Comparison of ENCODE assay signal across 27 mouse cellular contexts in the genomic region with DNA sequence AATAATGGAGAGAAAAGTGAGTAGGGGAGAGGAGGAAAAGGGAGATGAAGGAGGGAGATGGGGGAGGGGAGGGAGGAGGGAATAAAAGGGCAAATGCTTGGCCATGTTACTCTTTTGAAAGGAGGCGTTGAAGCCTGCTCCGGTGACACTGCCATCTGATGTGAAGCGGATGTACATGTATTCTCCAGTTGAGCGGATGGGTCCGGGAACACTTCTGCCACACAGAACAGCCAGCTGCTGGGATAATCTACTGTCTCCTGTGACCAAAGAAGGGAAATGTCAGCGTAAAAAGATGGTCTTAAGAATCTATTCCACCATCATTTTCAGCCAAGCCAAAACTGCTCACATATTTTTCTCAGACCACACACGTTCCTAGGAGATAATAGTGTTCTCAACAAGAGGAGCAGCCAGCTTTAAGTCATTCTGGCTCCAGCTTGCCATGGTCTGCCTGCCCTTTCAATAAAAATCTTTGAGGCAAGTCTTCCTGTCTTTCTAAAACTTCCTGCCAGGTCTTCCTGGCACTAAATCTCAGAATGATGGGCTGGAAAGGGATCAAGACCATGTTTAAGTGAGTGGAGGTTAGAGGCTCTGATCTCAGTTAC.
DNase-seq lines count a peak whose midpoint lies in the region; ATAC-seq and TF ChIP-seq lines count a peak whose summit lies in the region.
"Had no signal": no experiment of that assay in that cellular context is flagged by ENCODE, and none has a peak within 500 bp of the region (broad histone marks: within the 10 kb centered on the region; RNA-seq: fewer than 3 reads in every experiment).

No protein-coding gene starts in this region.

- TF ChIP-seq POLR2A in brain, embryonic 14.5 days (IDR thresholded peaks at IDR 0.05; ENCODE audit: borderline replicate concordance, extremely low read depth, insufficient read depth, insufficient read length, poor library complexity, severe bottlenecking), result no peak

- H3K36me3 ChIP-seq in hindbrain, postnatal 0 days (ENCODE audit: insufficient read depth, low read length), result no peaks in the 10 kb centered on the region
- no peaks in the 10 kb centered on the region for H3K36me3 ChIP-seq in hindbrain, embryonic 11.5 days (ENCODE audit: control insufficient read depth, insufficient read depth, low read length)
- H3K36me3 ChIP-seq in lung, embryonic 16.5 days (ENCODE audit: control insufficient read depth, insufficient read depth, low read length), result no peaks in the 10 kb centered on the region
- H3K36me3 ChIP-seq: hindbrain, embryonic 13.5 days; limb, embryonic 12.5 days; liver, embryonic 15.5 days; neural tube, embryonic 12.5 days had no signal

- no peaks in the 10 kb centered on the region for H3K9me3 ChIP-seq in hindbrain, postnatal 0 days (ENCODE audit: low read length)
- H3K9me3 ChIP-seq in hindbrain, embryonic 11.5 days (ENCODE audit: control insufficient read depth, low read length), result no peaks in the 10 kb centered on the region
- H3K9me3 ChIP-seq in lung, embryonic 16.5 days (ENCODE audit: control insufficient read depth, low read length), result no peaks in the 10 kb centered on the region
- H3K9me3 ChIP-seq: forebrain, embryonic 13.5 days; hindbrain, embryonic 13.5 days; limb, embryonic 12.5 days; liver, embryonic 15.5 days; neural tube, embryonic 12.5 days had no signal

- H3K4me2 ChIP-seq in hindbrain, postnatal 0 days (ENCODE audit: low read depth, low read length), result no peak overlapping the region
- no peak overlapping the region for H3K4me2 ChIP-seq in hindbrain, embryonic 11.5 days (replicated peaks; ENCODE audit: low read depth, low read length)
- no peak overlapping the region for H3K4me2 ChIP-seq in lung, embryonic 16.5 days (ENCODE audit: low read depth, low read length)
- H3K4me2 ChIP-seq: forebrain, embryonic 13.5 days; heart, embryonic 11.5 days; hindbrain, embryonic 13.5 days; limb, embryonic 12.5 days; liver, embryonic 15.5 days; neural tube, embryonic 12.5 days had no signal

- no peaks in the 10 kb centered on the region for H3K27me3 ChIP-seq in hindbrain, postnatal 0 days (ENCODE audit: insufficient read depth, low read length)
- H3K27me3 ChIP-seq in hindbrain, embryonic 11.5 days (ENCODE audit: control insufficient read depth, insufficient read depth, low read length), result no peaks in the 10 kb centered on the region
- no peaks in the 10 kb centered on the region for H3K27me3 ChIP-seq in lung, embryonic 16.5 days (ENCODE audit: control insufficient read depth, insufficient read depth, low read depth, low read length)
- H3K27me3 ChIP-seq: CH12.LX; forebrain, embryonic 13.5 days; hindbrain, embryonic 13.5 days; limb, embryonic 12.5 days; liver, embryonic 15.5 days; neural tube, embryonic 12.5 days had no signal

- WGBS in hindbrain, postnatal 0 days, result 29% methylated on average over 7 of the region's 7 CpGs
- 59% methylated on average over 7 of the region's 7 CpGs for WGBS in hindbrain, embryonic 11.5 days
- WGBS in lung, embryonic 16.5 days, result 45% methylated on average over 7 of the region's 7 CpGs

- ATAC-seq in hindbrain, postnatal 0 days, result peak; percentile 78
- no peak for ATAC-seq in hindbrain, embryonic 11.5 days (ENCODE audit: low FRiP score)
- 0 out of 2 replicates have a peak, but pooled peaks have one; percentile 49 for ATAC-seq in lung, embryonic 16.5 days (ENCODE audit: low read depth)
- ATAC-seq: activated CD4-positive, CD25-positive, alpha-beta regulatory T cell, adult 4 months; forebrain, embryonic 13.5 days; intestine, postnatal 0 days had no signal

- H3K4me1 ChIP-seq in hindbrain, postnatal 0 days (ENCODE audit: insufficient read depth, low read length), result no peaks in the 10 kb centered on the region
- H3K4me1 ChIP-seq in hindbrain, embryonic 11.5 days (replicated peaks; ENCODE audit: control insufficient read depth, insufficient read depth, low read length), result no peaks in the 10 kb centered on the region
- 0 out of 2 replicates have a peak, but pooled peaks cover 2% of the 10 kb centered on the region for H3K4me1 ChIP-seq in lung, embryonic 16.5 days (replicated peaks; ENCODE audit: control insufficient read depth, insufficient read depth, low read length)
- H3K4me1 ChIP-seq: forebrain, embryonic 13.5 days; hindbrain, embryonic 13.5 days; limb, embryonic 12.5 days; liver, embryonic 15.5 days; neural tube, embryonic 12.5 days had no signal

- no peak overlapping the region for H3K27ac ChIP-seq in hindbrain, postnatal 0 days
- H3K27ac ChIP-seq in hindbrain, embryonic 11.5 days (ENCODE audit: low read depth, low read length), result no peak overlapping the region
- H3K27ac ChIP-seq in lung, embryonic 16.5 days (ENCODE audit: low read length), result peak overlapping the region; percentile 6
- H3K27ac ChIP-seq: forebrain, embryonic 13.5 days; hindbrain, embryonic 13.5 days; left cerebral cortex, adult 2 months; limb, embryonic 12.5 days; liver, embryonic 15.5 days; neural tube, embryonic 12.5 days had no signal

- no peak overlapping the region for H3K4me3 ChIP-seq in hindbrain, postnatal 0 days (ENCODE audit: low read length)
- no peak overlapping the region for H3K4me3 ChIP-seq in hindbrain, embryonic 11.5 days (ENCODE audit: low read depth, low read length)
- no peak overlapping the region for H3K4me3 ChIP-seq in lung, embryonic 16.5 days (ENCODE audit: low read length)
- H3K4me3 ChIP-seq: forebrain, embryonic 13.5 days; hindbrain, embryonic 13.5 days; left cerebral cortex, adult 2 months; limb, embryonic 12.5 days; liver, embryonic 15.5 days; neural tube, embryonic 12.5 days had no signal

- no peak overlapping the region for H3K9ac ChIP-seq in hindbrain, postnatal 0 days (replicated peaks; ENCODE audit: low read length)
- H3K9ac ChIP-seq in hindbrain, embryonic 11.5 days (ENCODE audit: low read depth, low read length), result no peak overlapping the region
- H3K9ac ChIP-seq in lung, embryonic 16.5 days (ENCODE audit: low read length), result no peak overlapping the region
- H3K9ac ChIP-seq: forebrain, embryonic 13.5 days; hindbrain, embryonic 13.5 days; limb, embryonic 12.5 days; liver, embryonic 15.5 days; neural tube, embryonic 12.5 days had no signal

- peak; percentile 28 for DNase-seq in hindbrain, postnatal 0 days (ENCODE audit: low spot score)
- DNase-seq in hindbrain, embryonic 11.5 days (ENCODE audit: low spot score), result no peak
- no peak for DNase-seq in lung, postnatal 36 days
- DNase-seq in brain, embryonic 14.5 days (ENCODE audit: low read depth), result peak; percentile 15
- DNase-seq in kidney, postnatal 10 days, result peak; percentile 43
- no peak for DNase-seq in ovary, postnatal 14 days (ENCODE audit: low spot score)
- no peak for DNase-seq in heart, adult 8-10 months (ENCODE audit: low spot score)
- DNase-seq: adrenal gland, adult 2 months; adrenal gland, postnatal 36 days; cerebellum, adult 9-10 months; cerebellum, postnatal 36 days; gastrocnemius, postnatal 14 days; heart, postnatal 36 days; midbrain, embryonic 14.5 days; right cerebral cortex, postnatal 25 days; thymus, postnatal 14 days had no signal

- no peak for TF ChIP-seq CTCF in hindbrain, postnatal 0 days (IDR thresholded peaks at IDR 0.05; ENCODE audit: low read depth)
- no peak for TF ChIP-seq CTCF in brain, embryonic 14.5 days (IDR thresholded peaks at IDR 0.05; ENCODE audit: borderline replicate concordance, extremely low read depth, insufficient read depth, insufficient read length)

Comparison
In these comparisons a context has a peak if more than half of its experiments do, and no peak if none do; other contexts are left out.
1. DNase-seq: peak in hindbrain, postnatal 0 days (single experiment), brain, embryonic 14.5 days (single experiment) and kidney, postnatal 10 days (single experiment); none in hindbrain, embryonic 11.5 days (single experiment), lung, postnatal 36 days (single experiment), ovary, postnatal 14 days (single experiment) and heart, adult 8-10 months (single experiment).